Mouse (Mus musculus) CD4-positive, CD25-positive, alpha-beta regulatory T cell, adult 4 months (primary cell): ENCODE measurements around the gene Ano7. TPM values are rescaled to one million over a fixed set of nuclear protein-coding genes. Genes with fewer than 3 reads are reported as not detected.

Source experiments
- ATAC-seq: one replicate; pipeline ENCODE4 v1.8.0; 2017
- polyA plus RNA-seq, 2 experiments: library from polyadenylated mRNA; unstranded; fragments of 100-300 nt; shearing (Covaris generic); gene quantifications; one replicate each; pipeline ENCODE4 v1.2.1; 2017

Ano7 gene
- polyA plus RNA-seq: under 1 TPM; 0.19 to 0.98 TPM

DNA sequence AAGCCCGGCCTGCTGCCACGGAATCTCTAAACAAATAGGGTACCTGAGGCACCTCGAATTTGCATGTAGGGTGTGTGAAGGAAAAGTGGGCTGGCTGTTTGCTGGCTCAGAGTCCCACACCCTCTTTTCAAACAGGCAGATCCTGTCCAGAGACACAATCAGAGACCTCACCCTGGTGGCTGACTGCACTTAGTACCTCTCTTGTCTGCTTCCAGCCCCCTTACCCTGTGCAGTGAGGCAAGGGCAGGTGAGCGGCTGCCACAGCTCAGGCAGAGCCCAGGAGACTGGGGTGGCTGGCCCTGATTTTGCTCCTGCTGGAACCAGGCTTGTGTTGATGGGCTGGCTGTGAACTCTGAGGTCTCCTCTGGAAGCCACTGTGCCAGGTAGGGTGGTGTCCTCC, at the start of gene Ano7:
TSS of gene Ano7 (plus strand) at position 266 of the 400 bp plus-strand sequence.
- ATAC-seq: no peak

- ATAC-seq: no peak
Observed at GRCm38 (mm10) chr1:93323973-93324372, 49.8 kb upstream of the Ano7 start.

- ATAC-seq: no peak
Observed at GRCm38 (mm10) chr1:93326446-93326845, 47.3 kb upstream of the Ano7 start.

DNA sequence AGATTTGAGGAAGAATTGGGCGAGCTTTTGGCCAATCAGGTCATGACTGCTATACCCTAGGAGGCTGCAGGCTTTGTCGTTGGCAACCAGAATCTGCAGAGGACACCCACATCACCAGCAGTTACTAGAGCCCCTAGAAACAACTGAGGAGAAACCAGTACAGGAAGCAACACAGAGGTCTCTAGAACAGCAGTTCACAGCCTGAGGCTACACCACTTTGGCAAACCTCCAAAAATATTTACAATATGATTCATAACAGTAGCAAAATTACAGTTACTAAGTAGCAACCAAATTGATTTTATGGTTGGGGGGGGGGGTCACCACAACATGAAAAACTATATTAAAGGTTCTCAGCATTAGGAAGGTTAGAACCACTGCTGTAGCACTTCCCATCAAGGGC, 39.1 kb upstream of the Ano7 start:
- ATAC-seq: no peak

DNA sequence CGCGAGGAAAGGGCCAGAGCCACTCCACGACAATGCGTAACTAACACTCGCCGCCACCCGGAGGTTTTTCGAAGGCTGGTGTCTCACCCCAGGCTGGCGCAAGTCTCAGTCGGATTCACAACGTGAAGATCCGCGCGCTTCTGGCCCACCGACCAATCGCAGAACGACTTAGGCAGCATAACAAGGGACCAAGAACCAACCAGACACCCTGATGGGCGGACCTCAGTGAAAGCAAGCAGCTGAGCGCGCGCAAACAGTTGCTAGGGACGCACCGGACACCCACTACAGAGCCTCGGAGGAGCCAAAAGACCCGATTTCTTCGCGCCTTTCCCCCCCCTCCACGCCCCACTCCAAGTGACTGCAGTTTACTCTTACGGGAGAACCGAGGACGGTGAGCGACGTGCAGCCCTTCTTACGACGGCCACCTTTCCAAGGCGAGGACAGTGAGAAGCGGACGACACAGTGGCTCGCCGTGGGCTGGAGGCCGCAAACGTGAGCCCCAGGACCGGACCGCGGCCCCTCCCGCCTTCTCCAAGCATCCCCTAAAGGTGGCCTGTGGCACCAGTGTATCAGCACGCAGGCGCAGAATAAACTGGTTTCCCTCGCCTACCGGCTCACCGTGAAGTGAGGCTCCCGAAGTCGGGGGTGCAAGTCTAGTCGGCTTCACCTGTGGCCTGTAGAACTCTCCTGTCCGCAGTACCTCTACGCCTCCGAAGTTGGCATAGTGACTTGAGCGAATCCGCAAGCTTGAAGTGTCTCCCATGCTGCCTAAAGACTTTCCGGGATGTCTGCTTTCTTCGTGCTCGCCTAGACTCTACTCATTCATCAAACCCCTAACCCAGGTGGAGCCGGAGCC, 30.9 kb upstream of the Ano7 start, which contains the start of the genes Ppp1r7 and Pask:
TSS of gene Ppp1r7 (plus strand) at position 207 of the 856 bp plus-strand sequence.
TSS of gene Pask (minus strand) at position 835 of the 856 bp plus-strand sequence.
- ATAC-seq: peak; percentile 91

- peak; percentile 91 for ATAC-seq
Observed at GRCm38 (mm10) chr1:93343504-93344047, 30.2 kb upstream of the Ano7 start.

GRCm38 (mm10) chr1:93347176-93347575, 26.6 kb upstream of the Ano7 start:
- ATAC-seq: no peak

DNA sequence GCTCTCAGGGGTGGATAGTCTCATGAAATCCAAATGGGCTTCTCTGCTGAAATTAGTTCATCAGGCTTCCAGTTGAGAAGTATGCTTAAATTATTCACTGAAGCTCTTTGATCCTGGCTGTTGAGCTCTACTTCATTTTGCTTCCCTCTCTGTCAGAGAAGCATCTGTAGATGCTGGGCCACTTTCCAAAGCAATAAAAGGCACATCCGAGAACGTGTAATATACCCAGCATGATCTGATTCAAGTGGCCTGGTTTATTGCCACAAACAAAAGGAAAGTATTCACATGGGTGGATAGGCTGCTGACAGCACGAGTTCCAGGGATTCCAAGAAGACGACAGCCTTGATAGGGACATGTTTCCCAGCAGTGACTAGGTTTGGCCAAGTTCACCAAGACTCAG, 24.0 kb upstream of the Ano7 start:
- no peak for ATAC-seq

DNA sequence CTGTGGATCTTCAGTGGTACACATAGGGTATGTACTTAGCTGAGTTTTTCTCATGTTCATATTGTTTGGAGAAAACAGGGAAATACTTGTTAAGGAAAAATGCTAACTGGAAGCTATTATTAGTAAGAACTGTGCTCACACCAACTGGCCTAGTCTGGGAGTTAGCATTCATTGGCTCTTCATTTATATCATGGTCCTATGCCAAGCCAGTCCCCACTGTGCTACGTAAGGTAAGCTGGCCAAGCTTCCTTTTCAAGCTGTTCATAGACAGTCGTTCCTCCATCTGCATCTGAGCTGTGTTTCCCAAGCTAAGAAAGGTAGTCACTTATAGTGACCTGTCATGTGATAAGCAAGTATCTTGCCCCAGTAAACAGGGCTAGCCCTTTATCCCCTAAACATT, 21.0 kb upstream of the Ano7 start:
- ATAC-seq: no peak

DNA sequence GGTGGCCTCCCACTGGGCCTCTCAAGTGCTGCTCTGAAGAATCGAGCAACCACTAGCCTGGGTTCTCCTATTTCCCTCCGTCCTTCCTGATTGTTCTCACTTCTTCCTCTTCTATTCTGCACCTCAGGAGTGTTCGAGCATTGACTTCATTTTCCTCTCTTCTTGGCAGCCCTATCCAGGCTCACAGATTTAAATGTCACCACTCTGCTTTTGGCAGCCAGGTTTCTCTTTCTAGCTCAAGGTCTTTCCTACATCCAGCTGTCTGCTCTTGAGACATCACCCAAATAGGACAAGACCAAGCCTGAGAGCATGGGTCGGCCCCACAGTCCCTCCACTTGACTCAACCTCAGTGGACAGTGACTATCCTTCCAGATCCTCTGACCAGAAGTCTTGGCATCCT, 11.1 kb upstream of the Ano7 start:
- no peak for ATAC-seq

GRCm38 (mm10) chr1:93365641-93366040, 8.1 kb upstream of the Ano7 start:
- ATAC-seq: no peak

DNA sequence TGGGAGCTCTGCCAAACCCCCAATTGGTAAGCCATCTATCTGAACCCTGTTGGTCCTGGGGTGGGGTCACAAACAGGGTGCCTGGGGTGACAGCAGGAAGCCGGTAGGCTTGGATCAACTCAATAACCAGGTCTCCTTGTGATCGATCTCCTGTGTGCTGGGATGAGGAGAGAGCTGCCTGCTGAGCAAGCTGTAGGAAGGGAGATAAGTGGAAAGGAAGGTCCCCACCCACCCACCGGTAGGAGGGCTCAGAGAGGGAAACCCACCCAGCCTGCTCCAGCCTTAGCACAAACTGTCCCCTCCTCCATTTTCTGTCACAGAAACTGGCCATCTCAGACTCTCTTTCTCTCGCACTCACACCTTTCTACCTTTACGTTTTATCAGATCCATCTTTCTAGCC, 3.6 kb downstream of the Ano7 start:
- no peak for ATAC-seq

DNA sequence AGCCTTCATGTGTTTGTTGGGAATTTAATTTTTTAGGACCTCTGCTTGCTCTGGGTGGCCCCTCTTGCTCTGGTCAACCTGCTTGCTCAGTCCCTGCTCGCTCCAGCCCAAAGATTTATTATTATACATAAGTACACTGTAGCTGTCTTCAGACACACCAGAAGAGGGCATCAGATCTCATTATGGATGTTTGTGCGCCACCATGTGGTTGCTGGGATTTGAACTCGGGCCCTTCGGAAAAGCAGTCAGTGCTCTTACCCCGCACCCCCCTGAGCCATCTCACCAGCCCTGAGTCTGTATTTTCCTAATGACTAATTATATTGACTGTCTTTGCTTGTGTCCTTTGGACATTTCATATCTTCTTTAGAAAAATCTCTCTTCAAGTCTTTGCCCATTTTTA, 5.4 kb downstream of the Ano7 start:
- ATAC-seq: no peak

GRCm38 (mm10) chr1:93387198-93387597, 13.5 kb downstream of the Ano7 start:
- no peak for ATAC-seq

DNA sequence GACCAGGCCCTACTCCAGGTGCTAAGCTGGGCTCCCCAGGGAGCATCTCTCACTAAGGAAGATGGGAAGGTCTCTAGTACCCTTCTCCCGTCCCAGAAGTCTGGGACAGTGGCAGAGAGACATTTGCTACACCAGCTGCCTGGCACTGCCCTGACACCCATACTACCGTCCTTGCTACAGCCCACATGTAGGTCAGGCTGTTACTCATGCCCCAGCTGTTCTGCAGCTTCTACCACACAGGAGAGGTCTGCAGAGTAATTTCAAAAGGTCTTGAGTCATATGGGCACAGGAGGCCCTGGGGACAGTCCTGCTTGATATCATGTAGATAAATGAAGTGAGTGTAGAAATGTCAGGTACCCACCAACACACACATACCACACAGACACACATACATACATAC, 15.2 kb downstream of the Ano7 start:
- no peak for ATAC-seq

GRCm38 (mm10) chr1:93401191-93402052, 27.7 kb downstream of the Ano7 start:
- peak; percentile 79 for ATAC-seq

- ATAC-seq: no peak
Observed at GRCm38 (mm10) chr1:93403403-93403802, 29.7 kb downstream of the Ano7 start.

GRCm38 (mm10) chr1:93432087-93432486, 58.4 kb downstream of the Ano7 start:
- ATAC-seq: no peak

DNA sequence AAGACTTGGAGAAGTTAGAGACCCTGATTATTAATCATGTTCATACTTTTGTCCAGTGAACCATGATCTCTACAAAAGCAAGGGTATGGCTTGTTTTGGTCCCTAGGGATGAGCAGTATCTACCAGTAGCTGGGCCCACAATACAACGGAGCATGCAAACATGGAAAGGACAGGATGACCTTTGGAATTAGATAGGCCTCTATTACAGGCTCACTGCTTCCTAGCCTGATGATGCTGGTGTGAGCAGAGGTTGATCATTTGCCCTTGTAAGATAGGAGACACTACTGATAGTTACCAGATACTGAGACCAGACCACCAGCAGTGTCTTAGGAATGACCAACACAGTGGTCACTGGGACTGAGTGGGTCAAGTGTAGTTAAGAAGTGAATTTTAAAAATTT, 65.6 kb downstream of the Ano7 start:
- no peak for ATAC-seq

DNA sequence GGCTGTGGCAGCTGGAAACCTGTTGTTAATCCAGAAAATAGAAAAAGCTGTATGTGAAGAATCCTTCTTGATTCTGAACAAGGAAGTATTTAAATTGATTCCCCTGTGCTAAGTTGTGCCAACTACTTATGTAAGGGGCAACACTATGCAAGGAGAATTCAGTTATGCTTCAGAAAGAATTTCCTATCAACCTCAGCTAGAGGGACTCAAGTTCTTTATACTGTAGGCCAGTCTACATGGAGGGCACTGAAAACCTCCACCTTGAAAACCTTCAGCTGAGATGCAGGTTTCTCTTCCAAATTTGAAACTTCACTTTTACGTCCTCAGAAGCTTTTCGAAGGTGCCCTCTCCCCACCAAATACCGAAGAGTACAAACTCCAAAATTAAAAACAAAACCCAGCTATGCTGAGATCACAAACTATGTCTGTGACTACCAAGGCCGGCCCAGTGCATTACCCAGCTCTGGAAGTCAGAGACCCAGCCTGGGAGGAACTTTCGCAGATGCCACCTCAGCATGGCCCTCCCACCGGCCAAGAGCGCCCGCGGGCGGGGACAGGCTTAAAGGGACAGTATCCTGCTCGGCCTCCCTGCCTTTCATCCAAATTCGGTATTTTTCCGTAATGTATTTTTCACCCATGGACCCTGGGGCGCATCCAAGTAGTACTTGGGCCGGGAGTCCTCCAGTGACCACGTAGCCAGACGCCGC, 70.8 kb downstream of the Ano7 start:
- ATAC-seq: peak; percentile 72

GRCm38 (mm10) chr1:93445111-93445821, 71.5 kb downstream of the Ano7 start:
- ATAC-seq: peak; percentile 80

DNA sequence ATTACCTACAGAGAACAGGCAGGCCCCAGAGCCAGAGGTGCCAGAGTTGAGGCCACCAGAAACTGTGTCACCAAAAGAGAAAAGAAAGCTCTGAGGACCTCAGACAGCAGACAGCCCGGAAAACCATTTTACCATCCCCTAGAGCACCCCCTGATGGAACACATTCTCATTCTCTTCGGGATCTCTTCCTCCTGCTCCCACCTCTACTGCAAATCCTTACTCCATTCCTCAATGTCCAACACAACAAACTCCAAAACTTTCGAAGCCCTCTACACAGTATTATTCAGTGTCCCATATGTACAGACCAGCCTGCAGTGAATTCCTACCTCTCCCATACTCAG, 72.1 kb downstream of the Ano7 start:
- peak; percentile 49 for ATAC-seq
